Mouse (Mus musculus) spleen, adult 2 months (tissue): ENCODE results near the gene Tlcd1.

Experiments used
- CTCF ChIP-seq: fragments of 200-500 bp; IDR thresholded peaks from 2 replicates; pipeline ENCODE4 v1.5.1; 2011; ENCODE audit warnings: mild to moderate bottlenecking, inconsistent platforms; ENCODE audit not compliant: insufficient read depth, insufficient read length, insufficient replicate concordance; ENCODE audit errors: extremely low read depth
- POLR2A ChIP-seq: fragments of 200-500 bp; IDR thresholded peaks from 2 replicates; pipeline ENCODE4 v1.6.1; 2011; ENCODE audit warnings: low read depth, low read length, inconsistent platforms

DNA sequence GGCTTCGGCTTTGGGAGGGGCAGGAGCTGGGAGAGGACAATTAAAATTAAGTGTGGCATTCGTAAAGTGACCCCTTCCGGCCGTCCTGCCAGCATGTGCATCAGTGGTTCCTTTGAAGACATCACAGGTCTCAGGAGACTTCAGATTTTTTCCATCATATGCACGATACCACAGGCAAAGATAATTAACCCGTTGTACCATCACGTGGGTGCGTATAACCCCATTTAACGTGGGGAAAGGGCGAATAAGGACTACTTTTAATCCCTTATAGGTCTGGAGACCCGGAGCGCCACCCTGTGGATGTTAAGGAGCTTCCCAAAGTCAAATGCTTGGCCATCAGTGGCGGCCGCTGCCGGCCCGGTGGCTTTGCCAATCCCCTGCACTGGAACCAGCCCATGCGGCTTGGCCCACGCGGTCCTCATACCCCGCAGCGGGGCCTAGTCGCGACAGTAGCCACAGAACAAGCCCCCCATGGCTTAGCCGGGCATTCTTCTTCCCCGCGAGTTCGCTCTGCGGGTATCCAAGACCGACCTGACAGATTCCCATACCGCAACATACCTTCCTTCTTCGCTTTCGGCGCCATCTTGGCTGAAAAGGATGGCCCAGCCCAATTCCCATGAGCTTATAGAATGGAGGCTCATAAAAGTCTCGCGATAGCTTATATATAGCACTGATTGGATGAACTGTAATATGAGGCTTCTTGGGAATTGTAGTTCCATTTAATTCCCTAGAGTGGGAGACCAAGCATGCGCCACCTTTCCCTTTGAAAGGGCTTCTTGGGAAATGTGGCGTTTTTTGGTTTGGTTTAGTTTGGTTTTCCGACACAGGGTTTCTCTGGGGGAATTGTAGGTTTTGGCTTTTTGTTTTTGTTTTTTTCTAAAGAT lies 6.7 kb downstream of the Tlcd1 start, which contains the start of gene Rpl23a:
- peak; percentile 93 for TF ChIP-seq POLR2A
- no peak for TF ChIP-seq CTCF
